ENCODE assay signal across 23 mouse cellular contexts in the genomic region with DNA sequence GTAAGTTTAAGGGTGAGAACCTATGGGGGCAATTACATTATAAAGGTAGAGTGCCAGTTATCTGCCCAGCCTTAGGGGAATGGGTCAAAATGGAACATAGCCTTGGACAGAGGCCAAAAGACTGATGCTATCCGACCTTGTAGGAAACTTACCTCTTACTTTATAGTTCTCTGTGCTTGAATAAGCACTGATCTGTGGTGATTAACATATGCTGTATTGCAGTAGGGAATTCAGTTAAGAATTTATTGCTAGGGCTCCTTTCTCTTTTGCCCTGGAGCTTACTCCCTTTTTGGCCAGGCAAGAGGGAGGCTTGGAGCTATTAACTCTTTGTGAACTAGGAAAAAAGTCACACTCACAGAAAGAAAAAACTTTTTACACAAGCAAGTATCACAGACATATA.
DNase-seq lines count a peak whose midpoint lies in the region; ATAC-seq and TF ChIP-seq lines count a peak whose summit lies in the region.
"Had no signal": no experiment of that assay in that cellular context is flagged by ENCODE, and none has a peak within 500 bp of the region (broad histone marks: within the 10 kb centered on the region; RNA-seq: fewer than 3 reads in every experiment).

No protein-coding gene starts in this region.

- WGBS in kidney, embryonic 14.5 days, result 9% methylated on average over 1 of the region's 1 CpGs
- WGBS in kidney, embryonic 16.5 days, result 9% methylated on average over 1 of the region's 1 CpGs
- 7% methylated on average over 1 of the region's 1 CpGs for WGBS in kidney, postnatal 0 days
- 41% methylated on average over 1 of the region's 1 CpGs for WGBS in forebrain, embryonic 14.5 days
- 71% methylated on average over 1 of the region's 1 CpGs for WGBS in midbrain, embryonic 13.5 days

- H3K27ac ChIP-seq in kidney, embryonic 14.5 days (ENCODE audit: low read depth, low read length), result no peak overlapping the region
- no peak overlapping the region for H3K27ac ChIP-seq in kidney, embryonic 16.5 days (ENCODE audit: low read length)
- no peak overlapping the region for H3K27ac ChIP-seq in kidney, postnatal 0 days
- H3K27ac ChIP-seq in forebrain, embryonic 14.5 days (ENCODE audit: low read depth, low read length), result no peak overlapping the region
- no peak overlapping the region for H3K27ac ChIP-seq in midbrain, embryonic 13.5 days
- H3K27ac ChIP-seq: embryonic facial prominence, embryonic 13.5 days; forebrain, embryonic 12.5 days; heart, adult 2 months; hindbrain, embryonic 12.5 days; hindbrain, embryonic 15.5 days had no signal

- TF ChIP-seq CTCF in kidney, postnatal 0 days (IDR thresholded peaks at IDR 0.05; ENCODE audit: low read depth), result no peak

- H3K4me2 ChIP-seq in kidney, embryonic 14.5 days (replicated peaks; ENCODE audit: low read depth, low read length), result no peak overlapping the region
- no peak overlapping the region for H3K4me2 ChIP-seq in kidney, embryonic 16.5 days (replicated peaks; ENCODE audit: low read depth, low read length)
- no peak overlapping the region for H3K4me2 ChIP-seq in kidney, postnatal 0 days (ENCODE audit: low read length)
- H3K4me2 ChIP-seq in forebrain, embryonic 14.5 days (ENCODE audit: low read length), result no peak overlapping the region
- H3K4me2 ChIP-seq in midbrain, embryonic 13.5 days (replicated peaks), result no peak overlapping the region
- H3K4me2 ChIP-seq: embryonic facial prominence, embryonic 13.5 days; forebrain, embryonic 12.5 days; heart, embryonic 11.5 days; hindbrain, embryonic 12.5 days; hindbrain, embryonic 15.5 days had no signal

- no peaks in the 10 kb centered on the region for H3K36me3 ChIP-seq in kidney, embryonic 14.5 days (ENCODE audit: control insufficient read depth, insufficient read depth, low read length)
- no peaks in the 10 kb centered on the region for H3K36me3 ChIP-seq in kidney, embryonic 16.5 days (ENCODE audit: insufficient read depth, low read length)
- H3K36me3 ChIP-seq in kidney, postnatal 0 days (ENCODE audit: insufficient read depth, low read length), result no peaks in the 10 kb centered on the region
- H3K36me3 ChIP-seq in forebrain, embryonic 14.5 days (ENCODE audit: control insufficient read depth, insufficient read depth, low read length), result no peaks in the 10 kb centered on the region
- no peaks in the 10 kb centered on the region for H3K36me3 ChIP-seq in midbrain, embryonic 13.5 days
- H3K36me3 ChIP-seq: embryonic facial prominence, embryonic 13.5 days; forebrain, embryonic 12.5 days; hindbrain, embryonic 12.5 days; hindbrain, embryonic 15.5 days had no signal

- no peak for DNase-seq in kidney, adult 11 months
- DNase-seq in kidney, postnatal 0 days (ENCODE audit: low spot score), result peak; percentile 46
- DNase-seq in forebrain, embryonic 14.5 days (ENCODE audit: low spot score), result no peak
- DNase-seq: adrenal gland, adult 2 months; adrenal gland, postnatal 14 days; cerebellum, adult 11 months; cerebellum, adult 2 months; cerebellum, adult 9-11 months; cerebellum, postnatal 25 days; gastrocnemius, postnatal 10 days; gastrocnemius, postnatal 36 days; heart, adult 2 months had no signal

- H3K9ac ChIP-seq in kidney, embryonic 14.5 days (ENCODE audit: low read depth, low read length), result no peak overlapping the region
- no peak overlapping the region for H3K9ac ChIP-seq in kidney, embryonic 16.5 days (replicated peaks; ENCODE audit: low read length)
- no peak overlapping the region for H3K9ac ChIP-seq in kidney, postnatal 0 days (ENCODE audit: low read depth, low read length)
- H3K9ac ChIP-seq in forebrain, embryonic 14.5 days (ENCODE audit: low read length), result no peak overlapping the region
- no peak overlapping the region for H3K9ac ChIP-seq in midbrain, embryonic 13.5 days (replicated peaks)
- H3K9ac ChIP-seq: embryonic facial prominence, embryonic 13.5 days; forebrain, embryonic 12.5 days; hindbrain, embryonic 12.5 days; hindbrain, embryonic 15.5 days had no signal

- no peaks in the 10 kb centered on the region for H3K27me3 ChIP-seq in kidney, embryonic 14.5 days (ENCODE audit: control insufficient read depth, insufficient read depth, low read length)
- H3K27me3 ChIP-seq in kidney, embryonic 16.5 days (ENCODE audit: insufficient read depth, low read length), result no peaks in the 10 kb centered on the region
- no peaks in the 10 kb centered on the region for H3K27me3 ChIP-seq in kidney, postnatal 0 days (ENCODE audit: insufficient read depth, low read length)
- no peaks in the 10 kb centered on the region for H3K27me3 ChIP-seq in forebrain, embryonic 14.5 days (replicated peaks; ENCODE audit: control insufficient read depth, insufficient read depth, low read length)
- H3K27me3 ChIP-seq in midbrain, embryonic 13.5 days, result no peaks in the 10 kb centered on the region
- H3K27me3 ChIP-seq: embryonic facial prominence, embryonic 13.5 days; forebrain, embryonic 12.5 days; hindbrain, embryonic 12.5 days; hindbrain, embryonic 15.5 days had no signal

- H3K9me3 ChIP-seq in kidney, embryonic 14.5 days (ENCODE audit: control insufficient read depth, low read length), result no peaks in the 10 kb centered on the region
- H3K9me3 ChIP-seq in kidney, embryonic 16.5 days (ENCODE audit: low read length), result no peaks in the 10 kb centered on the region
- H3K9me3 ChIP-seq in kidney, postnatal 0 days (replicated peaks; ENCODE audit: low read length), result no peaks in the 10 kb centered on the region
- no peaks in the 10 kb centered on the region for H3K9me3 ChIP-seq in forebrain, embryonic 14.5 days (replicated peaks; ENCODE audit: control insufficient read depth, low read length)
- H3K9me3 ChIP-seq in midbrain, embryonic 13.5 days, result no peaks in the 10 kb centered on the region
- H3K9me3 ChIP-seq: embryonic facial prominence, embryonic 13.5 days; forebrain, embryonic 12.5 days; hindbrain, embryonic 12.5 days; hindbrain, embryonic 15.5 days had no signal

- H3K4me1 ChIP-seq in kidney, embryonic 14.5 days (ENCODE audit: control insufficient read depth, insufficient read depth, low read length), result no peaks in the 10 kb centered on the region; the same call in 1 of the 2 replicates
- H3K4me1 ChIP-seq in kidney, embryonic 16.5 days (ENCODE audit: insufficient read depth, low read length), result 0 out of 2 replicates have a peak, but pooled peaks cover 8% of the 10 kb centered on the region
- no peaks in the 10 kb centered on the region for H3K4me1 ChIP-seq in kidney, postnatal 0 days (replicated peaks; ENCODE audit: insufficient read depth, low read length)
- no peaks in the 10 kb centered on the region for H3K4me1 ChIP-seq in forebrain, embryonic 14.5 days (ENCODE audit: control insufficient read depth, insufficient read depth, low read length)
- H3K4me1 ChIP-seq in midbrain, embryonic 13.5 days (replicated peaks), result no peaks in the 10 kb centered on the region
- H3K4me1 ChIP-seq: embryonic facial prominence, embryonic 13.5 days; forebrain, embryonic 12.5 days; hindbrain, embryonic 12.5 days; hindbrain, embryonic 15.5 days had no signal

- ATAC-seq in kidney, embryonic 14.5 days (ENCODE audit: low FRiP score, low TSS enrichment), result peak; percentile 91
- peak; percentile 61; the same call in 1 of the 2 replicates for ATAC-seq in kidney, embryonic 16.5 days (ENCODE audit: low FRiP score, low TSS enrichment)
- ATAC-seq in kidney, postnatal 0 days (replicated peaks; ENCODE audit: low FRiP score, low read depth), result peak; percentile 7; the same call in 1 of the 2 replicates
- ATAC-seq in forebrain, embryonic 14.5 days, result no peak
- ATAC-seq in midbrain, embryonic 13.5 days, result no peak
- ATAC-seq: CD4-positive, CD25-positive, alpha-beta regulatory T cell, adult 4 months; forebrain, embryonic 16.5 days had no signal

- H3K4me3 ChIP-seq in kidney, embryonic 14.5 days (ENCODE audit: low read length), result no peak overlapping the region
- no peak overlapping the region for H3K4me3 ChIP-seq in kidney, embryonic 16.5 days (ENCODE audit: low read length)
- H3K4me3 ChIP-seq in kidney, postnatal 0 days (replicated peaks; ENCODE audit: low read depth, low read length), result no peak overlapping the region
- no peak overlapping the region for H3K4me3 ChIP-seq in forebrain, embryonic 14.5 days (ENCODE audit: low read depth, low read length)
- no peak overlapping the region for H3K4me3 ChIP-seq in midbrain, embryonic 13.5 days (replicated peaks)
- H3K4me3 ChIP-seq: embryonic facial prominence, embryonic 13.5 days; erythroblast, embryonic 14.5 days; forebrain, embryonic 12.5 days; heart, adult 2 months; hindbrain, embryonic 12.5 days; hindbrain, embryonic 15.5 days had no signal

Comparison
In these comparisons a context has a peak if more than half of its experiments do, and no peak if none do; other contexts are left out.
1. ATAC-seq: peak in kidney, embryonic 14.5 days (single experiment), kidney, embryonic 16.5 days (single experiment) and kidney, postnatal 0 days (single experiment); none in forebrain, embryonic 14.5 days (single experiment) and midbrain, embryonic 13.5 days (single experiment).